Mouse (Mus musculus): ENCODE measurements around the gene Nagpa. TPM values are rescaled to one million over a fixed set of nuclear protein-coding genes. Genes with fewer than 3 reads are reported as not detected.
A peak's percentile ranks its signal among the peaks of the same experiment; 100 is the strongest.

Gene Nagpa
- total and polyA plus RNA-seq, 2 experiments from 2014 or later = 9.4 to 23.6 TPM

DNA sequence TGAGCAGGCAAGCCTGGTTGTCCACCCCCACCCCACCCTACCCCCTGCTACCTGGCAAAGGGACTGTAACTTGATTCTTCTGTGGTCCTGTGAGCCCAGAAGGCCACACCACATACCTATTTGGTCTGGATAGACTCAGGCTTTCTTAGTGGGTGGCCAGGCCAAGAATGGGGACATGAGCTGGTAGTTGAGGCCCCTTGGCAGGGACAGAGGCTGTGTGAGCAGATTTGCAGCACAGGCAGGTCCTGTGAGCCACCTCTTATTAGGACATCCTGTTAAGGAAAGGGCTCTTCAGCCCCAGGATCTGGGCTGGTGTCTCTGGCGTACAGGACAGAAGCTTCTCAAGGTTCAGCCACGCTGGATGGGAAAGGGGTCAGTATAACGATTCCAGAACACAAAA is 46.7 kb downstream of the Nagpa start:
- WGBS = 84% methylated on average over 3 of the region's 3 CpGs
- H3K27ac ChIP-seq (ENCODE audit: low read depth) = no peak overlapping the region
- TF ChIP-seq EP300 (IDR thresholded peaks at IDR 0.05; ENCODE audit: low read depth) (no peak), CTCF (IDR thresholded peaks at IDR 0.05; ENCODE audit: low read depth) (no peak)
- no peak overlapping the region for H3K4me3 ChIP-seq (ENCODE audit: low read depth, low read length)
- no peaks in the 10 kb centered on the region for H3K9me3 ChIP-seq (replicated peaks; ENCODE audit: control insufficient read depth, low read length)
- DNase-seq (ENCODE audit: low spot score) (no peak), ATAC-seq (ENCODE audit: insufficient read depth, low read depth) (no peak)
- H3K27me3 ChIP-seq (ENCODE audit: control insufficient read depth, insufficient read depth, low read length) = peaks cover 4% of the 10 kb centered on the region; the same call in 1 of the 2 replicates
- H3K36me3 ChIP-seq (replicated peaks; ENCODE audit: control insufficient read depth, insufficient read depth, low read length) = no peaks in the 10 kb centered on the region
- no peaks in the 10 kb centered on the region for H3K4me1 ChIP-seq (ENCODE audit: control insufficient read depth, insufficient read depth)
- H3K4me2 ChIP-seq (ENCODE audit: low read depth, low read length) = no peak overlapping the region
- no peak overlapping the region for H3K9ac ChIP-seq (replicated peaks; ENCODE audit: low read depth, low read length)

DNA sequence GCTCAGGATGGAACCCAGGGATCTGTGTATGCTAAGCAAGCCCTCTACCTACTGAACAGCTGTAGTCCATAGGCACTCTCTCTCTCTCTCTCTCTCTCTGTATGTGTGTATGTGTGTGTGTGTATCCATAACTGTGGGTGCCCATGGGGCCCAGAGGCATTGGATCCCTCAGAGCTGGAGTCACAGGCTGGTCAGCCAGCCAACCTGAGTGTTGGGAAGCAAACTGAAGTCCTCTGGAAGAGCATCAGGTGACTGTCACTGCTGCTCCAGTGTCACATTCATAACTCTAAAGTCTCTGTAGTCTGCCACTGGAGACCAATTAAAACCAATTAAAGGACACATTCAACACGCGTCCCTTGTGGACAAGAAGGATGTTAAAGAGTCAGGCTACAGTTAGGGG is 47.3 kb downstream of the Nagpa start:
- H3K4me1 ChIP-seq (ENCODE audit: control insufficient read depth, insufficient read depth) = no peaks in the 10 kb centered on the region
- 69% methylated on average over 2 of the region's 2 CpGs for WGBS
- H3K27me3 ChIP-seq (ENCODE audit: control insufficient read depth, insufficient read depth, low read length) = peaks cover 4% of the 10 kb centered on the region; the same call in 1 of the 2 replicates
- H3K9me3 ChIP-seq (replicated peaks; ENCODE audit: control insufficient read depth, low read length) = no peaks in the 10 kb centered on the region
- no peak overlapping the region for H3K27ac ChIP-seq (ENCODE audit: low read depth)
- no peak for TF ChIP-seq EP300 (IDR thresholded peaks at IDR 0.05; ENCODE audit: low read depth)
- no peak for TF ChIP-seq CTCF (IDR thresholded peaks at IDR 0.05; ENCODE audit: low read depth)
- no peak for DNase-seq (ENCODE audit: low spot score)
- H3K36me3 ChIP-seq (replicated peaks; ENCODE audit: control insufficient read depth, insufficient read depth, low read length) = no peaks in the 10 kb centered on the region
- ATAC-seq (ENCODE audit: insufficient read depth, low read depth) = no peak
- H3K4me3 ChIP-seq (ENCODE audit: low read depth, low read length) = no peak overlapping the region
- no peak overlapping the region for H3K4me2 ChIP-seq (ENCODE audit: low read depth, low read length)
- H3K9ac ChIP-seq (replicated peaks; ENCODE audit: low read depth, low read length) = no peak overlapping the region

DNA sequence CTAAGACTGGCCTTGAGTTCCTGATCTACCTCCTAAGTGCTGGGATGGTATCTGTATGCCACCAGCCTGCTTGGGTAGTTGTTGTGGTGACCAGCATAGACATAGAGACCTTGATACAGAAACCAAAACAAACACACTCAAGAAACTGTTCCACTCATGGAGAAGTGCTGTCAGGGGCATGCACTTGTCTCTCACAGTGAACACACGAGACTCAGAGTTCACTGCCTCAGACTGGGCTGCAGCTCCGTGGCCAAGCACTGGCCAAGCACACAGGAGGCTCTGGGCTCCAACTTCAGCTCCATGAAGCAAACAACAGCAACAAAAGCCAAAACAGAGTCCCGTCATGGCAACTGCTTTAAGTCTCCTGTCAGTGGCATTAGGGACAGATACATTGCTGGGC is 48.8 kb downstream of the Nagpa start:
- WGBS = 47% methylated on average over 3 of the region's 3 CpGs
- H3K27me3 ChIP-seq (ENCODE audit: control insufficient read depth, insufficient read depth, low read length) = peaks cover 10% of the 10 kb centered on the region; the same call in 1 of the 2 replicates
- H3K4me2 ChIP-seq (ENCODE audit: low read depth, low read length) = no peak overlapping the region
- H3K4me3 ChIP-seq (ENCODE audit: low read depth, low read length) = no peak overlapping the region
- no peaks in the 10 kb centered on the region for H3K9me3 ChIP-seq (replicated peaks; ENCODE audit: control insufficient read depth, low read length)
- H3K4me1 ChIP-seq (ENCODE audit: control insufficient read depth, insufficient read depth) = no peaks in the 10 kb centered on the region
- no peak overlapping the region for H3K9ac ChIP-seq (replicated peaks; ENCODE audit: low read depth, low read length)
- ATAC-seq (ENCODE audit: insufficient read depth, low read depth) (no peak), DNase-seq (ENCODE audit: low spot score) (no peak)
- H3K27ac ChIP-seq (ENCODE audit: low read depth) = no peak overlapping the region
- no peaks in the 10 kb centered on the region for H3K36me3 ChIP-seq (replicated peaks; ENCODE audit: control insufficient read depth, insufficient read depth, low read length)
- TF ChIP-seq EP300 (IDR thresholded peaks at IDR 0.05; ENCODE audit: low read depth) = no peak
- TF ChIP-seq CTCF (IDR thresholded peaks at IDR 0.05; ENCODE audit: low read depth) = no peak

DNA sequence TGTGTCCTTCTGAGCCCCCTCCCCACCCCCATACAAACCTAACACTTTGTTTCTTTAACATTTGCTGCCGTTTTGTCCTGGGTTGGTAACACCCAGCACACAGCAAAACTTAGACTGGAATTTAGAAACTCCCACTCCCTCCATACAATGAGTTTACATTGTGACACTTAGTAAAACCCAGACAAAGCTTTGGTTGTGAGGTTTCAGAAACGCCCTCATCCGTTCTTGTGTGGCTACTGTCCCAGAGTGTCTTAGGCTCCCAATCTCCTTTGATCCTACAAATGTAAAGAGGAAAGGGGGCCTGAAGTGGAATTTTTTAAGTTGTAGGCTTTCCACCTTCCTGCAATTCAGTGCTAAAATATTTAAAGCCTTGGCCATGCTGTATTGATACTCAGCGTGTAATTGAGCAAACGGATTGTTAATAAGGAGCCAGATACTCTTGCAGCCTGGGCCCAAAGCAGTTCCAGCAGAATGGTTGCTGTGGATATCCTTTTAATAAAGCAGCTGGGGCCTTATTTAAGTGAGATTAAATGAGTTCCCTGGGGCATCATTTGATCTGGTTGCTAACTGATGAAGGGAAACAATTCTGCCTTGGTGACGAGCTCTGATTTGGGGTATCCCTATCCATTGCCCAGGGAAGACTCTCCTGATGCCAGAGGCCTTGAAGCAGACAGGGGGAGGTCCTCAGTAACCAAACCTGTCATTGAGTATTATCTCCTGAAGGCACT is 50.3 kb downstream of the Nagpa start:
- no peak overlapping the region for H3K9ac ChIP-seq (replicated peaks; ENCODE audit: low read depth, low read length)
- ATAC-seq (ENCODE audit: insufficient read depth, low read depth) (no peak), DNase-seq (ENCODE audit: low spot score) (no peak)
- TF ChIP-seq CTCF (IDR thresholded peaks at IDR 0.05; ENCODE audit: low read depth) (no peak), EP300 (IDR thresholded peaks at IDR 0.05; ENCODE audit: low read depth) (no peak)
- H3K36me3 ChIP-seq (replicated peaks; ENCODE audit: control insufficient read depth, insufficient read depth, low read length) = no peaks in the 10 kb centered on the region
- H3K9me3 ChIP-seq (replicated peaks; ENCODE audit: control insufficient read depth, low read length) = no peaks in the 10 kb centered on the region
- no peaks in the 10 kb centered on the region for H3K4me1 ChIP-seq (ENCODE audit: control insufficient read depth, insufficient read depth)
- H3K4me3 ChIP-seq (ENCODE audit: low read depth, low read length) = no peak overlapping the region
- WGBS = 52% methylated on average over 6 of the region's 6 CpGs
- no peak overlapping the region for H3K27ac ChIP-seq (ENCODE audit: low read depth)
- H3K27me3 ChIP-seq (ENCODE audit: control insufficient read depth, insufficient read depth, low read length) = peaks cover 11% of the 10 kb centered on the region
- H3K4me2 ChIP-seq (ENCODE audit: low read depth, low read length) = no peak overlapping the region

DNA sequence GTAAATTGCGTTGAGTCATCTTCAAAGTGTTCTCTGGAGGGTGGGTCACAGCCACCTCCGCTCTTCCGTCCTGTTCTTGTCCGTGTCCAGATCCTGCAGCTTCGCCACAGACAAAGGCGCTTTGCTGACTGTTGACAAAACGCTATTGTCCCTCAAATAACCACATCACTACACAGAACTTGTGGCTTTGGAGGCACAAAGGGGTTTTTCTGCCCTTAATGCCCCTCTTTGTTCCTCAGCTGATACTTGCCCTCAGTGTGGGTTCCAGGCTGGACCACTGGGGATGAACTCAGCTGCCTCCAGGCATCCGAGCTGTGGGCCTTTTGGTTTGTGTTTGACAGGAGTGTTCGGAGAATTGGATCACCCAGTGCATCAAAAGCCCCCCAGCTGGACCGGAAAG is 53.3 kb downstream of the Nagpa start:
- Histone ChIP-seq H3K4me2 (ENCODE audit: low read depth, low read length) (no peak overlapping the region), H3K4me1 (ENCODE audit: control insufficient read depth, insufficient read depth) (peaks cover 7% of the 10 kb centered on the region; the same call in 1 of the 2 replicates), H3K9me3 (replicated peaks; ENCODE audit: control insufficient read depth, low read length) (no peaks in the 10 kb centered on the region), H3K27me3 (ENCODE audit: control insufficient read depth, insufficient read depth, low read length) (peaks cover 22% of the 10 kb centered on the region), H3K4me3 (ENCODE audit: low read depth, low read length) (no peak overlapping the region), H3K9ac (replicated peaks; ENCODE audit: low read depth, low read length) (no peak overlapping the region), H3K27ac (ENCODE audit: low read depth) (no peak overlapping the region), H3K36me3 (replicated peaks; ENCODE audit: control insufficient read depth, insufficient read depth, low read length) (no peaks in the 10 kb centered on the region)
- no peak for TF ChIP-seq EP300 (IDR thresholded peaks at IDR 0.05; ENCODE audit: low read depth)
- DNase-seq (ENCODE audit: low spot score) (no peak), ATAC-seq (ENCODE audit: insufficient read depth, low read depth) (no peak)
- 77% methylated on average over 10 of the region's 10 CpGs for WGBS

DNA sequence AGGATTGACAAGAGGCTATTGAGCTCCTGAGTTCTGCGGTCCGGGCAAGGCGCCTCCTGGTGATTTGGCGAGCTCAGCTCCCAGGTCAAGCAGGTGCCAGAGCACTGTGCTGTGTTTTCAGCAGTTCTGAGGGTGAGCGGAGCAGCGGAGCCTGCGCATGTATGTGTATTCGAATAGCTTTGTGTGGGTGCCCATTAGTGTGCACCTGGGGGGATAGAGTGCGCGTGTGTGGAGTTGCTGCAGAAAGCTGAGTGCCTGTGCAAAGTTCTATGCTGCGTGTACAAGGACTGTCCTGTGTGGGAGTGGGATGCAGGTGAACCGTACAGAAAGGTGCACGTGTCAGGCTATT is 56.8 kb downstream of the Nagpa start, which contains the start of gene Sec14l5:
Gene Sec14l5 (plus strand): TSS at position 73 of the 349 bp plus-strand sequence.
- Histone ChIP-seq H3K27me3 (ENCODE audit: control insufficient read depth, insufficient read depth, low read length) (peaks cover 22% of the 10 kb centered on the region), H3K4me2 (ENCODE audit: low read depth, low read length) (peak within 1 kb of the TSS; percentile 63), H3K4me1 (ENCODE audit: control insufficient read depth, insufficient read depth) (peaks cover 7% of the 10 kb centered on the region; the same call in 1 of the 2 replicates), H3K36me3 (replicated peaks; ENCODE audit: control insufficient read depth, insufficient read depth, low read length) (no peaks in the 10 kb centered on the region), H3K4me3 (ENCODE audit: low read depth, low read length) (peak within 1 kb of the TSS; percentile 23), H3K9ac (replicated peaks; ENCODE audit: low read depth, low read length) (no peak within 1 kb of the TSS), H3K9me3 (replicated peaks; ENCODE audit: control insufficient read depth, low read length) (no peaks in the 10 kb centered on the region), H3K27ac (ENCODE audit: low read depth) (no peak within 1 kb of the TSS)
- TF ChIP-seq CTCF (IDR thresholded peaks at IDR 0.05; ENCODE audit: low read depth) (no peak), EP300 (IDR thresholded peaks at IDR 0.05; ENCODE audit: low read depth) (no peak)
- DNase-seq (ENCODE audit: low spot score) (no peak), ATAC-seq (ENCODE audit: insufficient read depth, low read depth) (no peak)
- 20% methylated on average over 13 of the region's 13 CpGs for WGBS

Data from heart, postnatal 0 days (tissue).